Mouse (Mus musculus) lung, postnatal 0 days (tissue): ENCODE measurements at regions not wholly inside any gene's neighbourhood (a gene's known extent, or its start where the extent isn't known, plus 50 kb on each side); places are given as distances from the start of the nearest gene placed in this dataset.

ENCODE experiments used
- ATAC-seq: fragments of 200-750 bp; cut with Nextera tagmentation; 2 replicates; pipeline ENCODE4 v1.8.0; 2017; ENCODE audit warnings: moderate library complexity
- DNase-seq: peaks from one replicate; pipeline ENCODE4 v3.0.0-alpha.2; 2016; ENCODE audit warnings: low spot score
- H3K27ac ChIP-seq: fragments of 300-500 bp; sonication (generic); 2 replicates; pipeline ENCODE4 v1.5.1; 2014; ENCODE audit warnings: antibody characterized with exemption, mild to moderate bottlenecking, low read length, mixed read lengths
- H3K27me3 ChIP-seq: fragments of 300-500 bp; sonication (generic); replicated peaks from 2 replicates; pipeline ENCODE4 v1.6.1; 2014; ENCODE audit warnings: low read length, mixed read lengths; ENCODE audit not compliant: insufficient read depth
- H3K36me3 ChIP-seq: fragments of 300-500 bp; sonication (generic); 2 replicates; pipeline ENCODE4 v1.6.1; 2014; ENCODE audit warnings: low read length, mixed read lengths; ENCODE audit not compliant: insufficient read depth
- H3K4me1 ChIP-seq: fragments of 300-500 bp; sonication (generic); 2 replicates; pipeline ENCODE4 v1.6.1; 2014; ENCODE audit warnings: antibody characterized with exemption, low read depth, low read length, mixed read lengths; ENCODE audit not compliant: insufficient read depth
- H3K4me2 ChIP-seq: fragments of 300-500 bp; sonication (generic); replicated peaks from 2 replicates; pipeline ENCODE4 v1.6.1; 2014; ENCODE audit warnings: low read depth, mild to moderate bottlenecking, low read length, moderate library complexity, mixed read lengths
- H3K4me3 ChIP-seq: fragments of 300-500 bp; sonication (generic); 2 replicates; pipeline ENCODE4 v1.5.1; 2014; ENCODE audit warnings: low read depth, low read length
- H3K9ac ChIP-seq: fragments of 300-500 bp; sonication (generic); replicated peaks from 2 replicates; pipeline ENCODE4 v1.6.1; 2014; ENCODE audit warnings: low read depth, mild to moderate bottlenecking
- H3K9me3 ChIP-seq: fragments of 300-500 bp; sonication (generic); 2 replicates; pipeline ENCODE4 v1.6.1; 2016; ENCODE audit warnings: low read length, mixed read lengths
- CTCF ChIP-seq: IDR thresholded peaks from 2 replicates; pipeline ENCODE4 v1.5.1; 2016; ENCODE audit warnings: antibody characterized with exemption, mild to moderate bottlenecking
- EP300 ChIP-seq: IDR thresholded peaks from 2 replicates; pipeline ENCODE4 v1.6.1; 2016; ENCODE audit warnings: antibody characterized with exemption, mild to moderate bottlenecking, control low read depth
- WGBS: fragments of 180-500 bp; shearing (Covaris S2); extraction: QIAGEN DNeasy Blood & Tissue Kit; methylation state at CpG from one replicate; pipeline ENCODE4 v1.1.7; 2014; 5-methylcytosine and 5-hydroxymethylcytosine counted together

DNA sequence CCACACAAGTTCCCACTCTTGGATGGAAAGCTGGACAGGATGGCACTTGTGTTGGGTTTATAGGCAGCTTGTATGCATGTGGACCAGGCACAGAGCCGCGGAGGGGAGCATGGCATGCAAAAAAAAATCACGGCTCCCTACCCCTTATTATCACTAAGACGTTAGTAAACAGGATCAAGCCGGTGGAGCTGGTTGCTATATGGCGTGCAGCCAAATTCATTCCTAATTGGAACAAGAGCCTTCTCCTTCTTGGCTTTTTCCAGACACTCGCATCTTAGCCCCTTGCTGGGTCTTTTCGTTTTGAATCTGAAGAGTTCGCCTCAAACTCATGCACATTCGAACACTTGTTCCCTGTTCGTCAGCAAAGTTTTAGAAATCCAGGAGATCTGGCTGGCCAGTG is 211.0 kb downstream of the Rplp1 start:
- no peak overlapping the region for H3K27ac ChIP-seq
- peaks cover 8% of the 10 kb centered on the region; the same call in 1 of the 2 replicates for H3K4me1 ChIP-seq
- WGBS, result 29% methylated on average over 11 of the region's 11 CpGs
- H3K27me3 ChIP-seq, result peaks cover 4% of the 10 kb centered on the region; the same call in 1 of the 2 replicates
- DNase-seq, result peak; percentile 40
- no peak overlapping the region for H3K4me2 ChIP-seq
- no peaks in the 10 kb centered on the region for H3K9me3 ChIP-seq
- no peaks in the 10 kb centered on the region for H3K36me3 ChIP-seq
- no peak for TF ChIP-seq EP300
- no peak for TF ChIP-seq CTCF
- no peak overlapping the region for H3K9ac ChIP-seq
- ATAC-seq, result no peak
- no peak overlapping the region for H3K4me3 ChIP-seq

GRCm38 (mm10) chr9:61702280-61702966 is 211.9 kb downstream of the Rplp1 start:
- Histone ChIP-seq H3K9me3 (no peaks in the 10 kb centered on the region), H3K4me1 (peaks cover 8% of the 10 kb centered on the region; the same call in 1 of the 2 replicates), H3K4me2 (no peak overlapping the region), H3K4me3 (no peak overlapping the region), H3K9ac (no peak overlapping the region), H3K27ac (no peak overlapping the region), H3K36me3 (no peaks in the 10 kb centered on the region), H3K27me3 (peaks cover 4% of the 10 kb centered on the region; the same call in 1 of the 2 replicates)
- peak; percentile 62 for DNase-seq
- peak; percentile 55 for ATAC-seq
- WGBS, result 61% methylated on average over 22 of the region's 22 CpGs
- TF ChIP-seq CTCF (no peak), EP300 (no peak)

DNA sequence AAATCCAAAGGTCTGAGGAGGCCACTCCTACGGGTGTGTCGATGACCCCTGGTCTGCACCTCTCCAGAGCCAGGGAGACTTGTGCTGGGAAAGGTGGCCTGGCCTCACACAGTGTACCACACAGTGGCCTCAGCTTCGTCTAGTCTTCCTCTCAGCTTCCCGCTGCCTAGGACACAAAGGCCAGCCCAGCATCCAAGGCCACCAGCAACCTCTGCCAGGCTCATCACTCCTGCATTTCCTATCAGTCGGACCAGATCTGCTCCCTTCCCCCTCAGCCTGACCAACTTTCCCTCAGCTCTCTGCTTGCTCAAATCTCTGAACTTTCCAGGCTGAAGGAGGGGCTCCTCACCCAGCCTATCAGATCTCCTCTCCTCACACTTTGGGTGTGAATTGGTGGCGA is 213.8 kb downstream of the Rplp1 start:
- no peak for DNase-seq
- 77% methylated on average over 6 of the region's 6 CpGs for WGBS
- no peak for TF ChIP-seq CTCF
- no peak for TF ChIP-seq EP300
- Histone ChIP-seq H3K4me1 (peaks cover 8% of the 10 kb centered on the region; the same call in 1 of the 2 replicates), H3K4me3 (no peak overlapping the region), H3K4me2 (no peak overlapping the region), H3K9ac (no peak overlapping the region), H3K36me3 (no peaks in the 10 kb centered on the region), H3K27ac (no peak overlapping the region), H3K27me3 (peaks cover 4% of the 10 kb centered on the region; the same call in 1 of the 2 replicates), H3K9me3 (no peaks in the 10 kb centered on the region)
- ATAC-seq, result no peak

DNA sequence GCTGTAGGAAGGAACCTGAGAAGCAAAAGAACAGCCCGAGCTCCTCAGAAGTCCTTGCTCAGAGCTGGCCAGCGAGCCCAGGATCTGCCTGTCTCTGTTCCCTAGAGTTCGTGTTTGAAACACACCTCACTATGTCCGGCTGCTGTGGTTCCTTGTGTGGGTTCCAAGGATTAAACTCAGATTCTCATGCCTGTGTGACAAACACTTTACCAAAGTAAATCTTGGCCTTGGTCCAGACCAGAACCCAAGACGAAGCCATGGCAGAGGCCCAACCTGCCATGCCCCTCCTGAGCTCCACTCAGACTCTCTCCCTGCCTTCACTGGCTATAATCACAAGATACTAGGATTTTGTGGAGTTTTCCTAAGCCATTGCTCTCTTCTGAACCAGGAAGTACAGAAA is 214.7 kb downstream of the Rplp1 start:
- DNase-seq (peak; percentile 25), ATAC-seq (no peak)
- H3K36me3 ChIP-seq, result no peaks in the 10 kb centered on the region
- no peaks in the 10 kb centered on the region for H3K9me3 ChIP-seq
- no peak overlapping the region for H3K9ac ChIP-seq
- no peak overlapping the region for H3K4me2 ChIP-seq
- H3K27ac ChIP-seq, result no peak overlapping the region
- H3K4me1 ChIP-seq, result peaks cover 8% of the 10 kb centered on the region; the same call in 1 of the 2 replicates
- TF ChIP-seq EP300 (no peak), CTCF (no peak)
- H3K4me3 ChIP-seq, result no peak overlapping the region
- H3K27me3 ChIP-seq, result peaks cover 4% of the 10 kb centered on the region; the same call in 1 of the 2 replicates
- 37% methylated on average over 5 of the region's 5 CpGs for WGBS

DNA sequence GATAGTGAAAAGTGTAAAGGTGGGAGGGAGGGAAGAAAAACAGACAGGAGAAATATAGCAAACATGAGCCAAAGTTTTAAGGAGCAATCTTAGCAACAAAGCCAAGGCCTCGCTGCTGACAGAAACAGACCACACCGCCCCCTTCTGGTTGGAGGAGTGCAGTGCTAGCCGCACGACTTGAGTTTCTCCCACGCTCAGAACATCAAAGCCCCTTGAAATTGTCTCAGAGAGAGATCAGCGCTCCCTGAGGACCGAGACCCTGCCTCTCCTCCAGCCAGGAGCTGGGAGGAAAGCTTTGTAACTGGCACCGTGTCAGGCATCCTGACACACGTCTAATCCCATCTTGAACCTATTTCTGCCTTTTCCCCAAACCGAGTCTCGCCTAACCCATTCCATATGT is 216.4 kb downstream of the Rplp1 start:
- Histone ChIP-seq H3K36me3 (no peaks in the 10 kb centered on the region), H3K9me3 (no peaks in the 10 kb centered on the region), H3K27me3 (peaks cover 4% of the 10 kb centered on the region; the same call in 1 of the 2 replicates), H3K9ac (no peak overlapping the region), H3K4me2 (no peak overlapping the region), H3K4me1 (peaks cover 5% of the 10 kb centered on the region; the same call in 1 of the 2 replicates), H3K27ac (no peak overlapping the region), H3K4me3 (no peak overlapping the region)
- ATAC-seq (0 out of 2 replicates have a peak, but pooled peaks have one; percentile 26), DNase-seq (peak; percentile 82)
- 22% methylated on average over 11 of the region's 11 CpGs for WGBS
- TF ChIP-seq CTCF, result peak; percentile 91
- no peak for TF ChIP-seq EP300

- Histone ChIP-seq H3K27ac (no peak overlapping the region), H3K36me3 (no peaks in the 10 kb centered on the region), H3K9me3 (no peaks in the 10 kb centered on the region), H3K4me3 (no peak overlapping the region), H3K9ac (no peak overlapping the region), H3K4me2 (no peak overlapping the region), H3K27me3 (peaks cover 4% of the 10 kb centered on the region; the same call in 1 of the 2 replicates), H3K4me1 (no peaks in the 10 kb centered on the region)
- 91% methylated on average over 3 of the region's 3 CpGs for WGBS
- no peak for ATAC-seq
- no peak for DNase-seq
- no peak for TF ChIP-seq CTCF
- TF ChIP-seq EP300, result no peak
Measured at GRCm38 (mm10) chr9:61696831-61697230, 217.5 kb downstream of the Rplp1 start.
